Comparison of ENCODE assay signal across 18 mouse cellular contexts in the genomic region with DNA sequence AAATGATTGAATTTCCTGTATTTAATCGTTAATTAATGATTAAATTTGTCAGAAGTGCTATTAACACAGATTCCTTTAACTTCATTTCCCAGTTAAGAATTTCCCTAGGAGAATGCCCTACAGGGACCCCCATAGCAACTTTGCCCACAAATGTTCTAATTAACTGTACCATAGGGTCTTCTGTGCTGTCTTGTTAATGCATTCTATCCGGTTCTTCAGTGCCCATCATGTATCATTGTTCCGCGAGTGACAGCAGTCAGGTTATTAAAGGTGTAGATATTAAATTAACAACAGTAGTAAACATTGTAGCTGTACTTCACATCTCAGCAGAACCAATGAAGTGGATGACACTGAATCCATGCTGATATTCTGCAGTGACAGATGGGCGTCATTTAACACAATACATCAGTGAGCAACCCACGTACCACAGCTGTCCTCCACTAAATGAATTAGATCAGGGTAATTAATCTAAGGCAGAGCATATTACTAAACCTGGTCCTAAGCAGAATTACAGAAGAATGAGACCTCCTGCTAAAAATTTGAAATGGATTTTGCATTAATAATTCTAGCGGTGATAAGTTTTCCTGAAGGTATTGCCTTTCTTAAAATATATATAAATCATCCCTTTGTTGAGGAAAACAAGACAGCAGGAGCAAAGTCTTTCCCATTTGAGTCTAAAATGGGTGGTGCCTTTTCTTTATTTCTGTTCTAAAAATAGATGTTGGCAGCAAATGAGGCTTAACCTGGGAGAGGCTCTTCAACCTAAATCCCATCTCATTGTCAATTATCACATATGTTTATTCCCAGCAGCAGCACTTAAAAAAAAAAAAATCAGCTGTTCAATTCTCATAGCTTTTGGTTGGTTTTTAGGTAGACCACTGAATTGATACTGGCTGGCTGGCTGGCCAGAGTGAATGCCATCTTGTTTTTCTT.
DNase-seq lines count a peak whose midpoint lies in the region; ATAC-seq and TF ChIP-seq lines count a peak whose summit lies in the region.
"Had no signal": no experiment of that assay in that cellular context is flagged by ENCODE, and none has a peak within 500 bp of the region (broad histone marks: within the 10 kb centered on the region; RNA-seq: fewer than 3 reads in every experiment).

No protein-coding gene starts in this region.

- no peak for TF ChIP-seq CTCF in brain, embryonic 14.5 days (IDR thresholded peaks at IDR 0.05; ENCODE audit: borderline replicate concordance, extremely low read depth, insufficient read depth, insufficient read length)
- TF ChIP-seq CTCF in midbrain, postnatal 0 days (IDR thresholded peaks at IDR 0.05): no peak

- H3K4me2 ChIP-seq in forebrain, embryonic 11.5 days (ENCODE audit: low read depth, low read length, severe bottlenecking): no peak overlapping the region
- H3K4me2 ChIP-seq in midbrain, postnatal 0 days (ENCODE audit: low read depth, low read length, poor library complexity, severe bottlenecking): no peak overlapping the region
- H3K4me2 ChIP-seq: liver, embryonic 11.5 days had no signal

- no peaks in the 10 kb centered on the region for H3K4me1 ChIP-seq in forebrain, embryonic 11.5 days (replicated peaks; ENCODE audit: control insufficient read depth, insufficient read depth, low read length)
- H3K4me1 ChIP-seq in forebrain, embryonic 10.5 days: no peaks in the 10 kb centered on the region
- no peaks in the 10 kb centered on the region for H3K4me1 ChIP-seq in midbrain, postnatal 0 days (ENCODE audit: insufficient read depth, low read length)
- H3K4me1 ChIP-seq: megakaryocyte, embryonic 14.5 days had no signal

- no peak overlapping the region for H3K27ac ChIP-seq in forebrain, embryonic 11.5 days (ENCODE audit: low read depth, low read length)
- H3K27ac ChIP-seq in forebrain, embryonic 10.5 days: no peak overlapping the region
- H3K27ac ChIP-seq in midbrain, postnatal 0 days (ENCODE audit: low read depth, low read length): no peak overlapping the region

- no peak overlapping the region for H3K9ac ChIP-seq in forebrain, embryonic 11.5 days (ENCODE audit: low read length)
- H3K9ac ChIP-seq in midbrain, postnatal 0 days (replicated peaks; ENCODE audit: low read length, poor library complexity, severe bottlenecking): no peak overlapping the region

- intact Hi-C loops in heart, postnatal 14 days (cut with DNase I): no loop called here

- TF ChIP-seq POLR2A in brain, embryonic 14.5 days (IDR thresholded peaks at IDR 0.05; ENCODE audit: borderline replicate concordance, extremely low read depth, insufficient read depth, insufficient read length, poor library complexity, severe bottlenecking): no peak

- peak; percentile 82 for ATAC-seq in forebrain, embryonic 11.5 days (replicated peaks; ENCODE audit: low FRiP score)
- ATAC-seq in midbrain, postnatal 0 days (ENCODE audit: low FRiP score): no peak
- ATAC-seq: lung, postnatal 0 days had no signal

- H3K36me3 ChIP-seq in forebrain, embryonic 11.5 days (ENCODE audit: control insufficient read depth, insufficient read depth, low read length): no peaks in the 10 kb centered on the region
- no peaks in the 10 kb centered on the region for H3K36me3 ChIP-seq in forebrain, embryonic 10.5 days (replicated peaks)
- H3K36me3 ChIP-seq in midbrain, postnatal 0 days (ENCODE audit: insufficient read depth, low read length): no peaks in the 10 kb centered on the region

- no peaks in the 10 kb centered on the region for H3K9me3 ChIP-seq in forebrain, embryonic 11.5 days (ENCODE audit: control insufficient read depth, low read length)
- H3K9me3 ChIP-seq in forebrain, embryonic 10.5 days: no peaks in the 10 kb centered on the region
- H3K9me3 ChIP-seq in midbrain, postnatal 0 days (ENCODE audit: low read length): no peaks in the 10 kb centered on the region
- H3K9me3 ChIP-seq: megakaryocyte, embryonic 14.5 days had no signal

- 79% methylated on average over 7 of the region's 7 CpGs for WGBS in forebrain, embryonic 11.5 days
- whole genome bisulfite sequencing in forebrain, embryonic 10.5 days: 88% methylated on average over 7 of the region's 7 CpGs
- WGBS in midbrain, postnatal 0 days: 64% methylated on average over 7 of the region's 7 CpGs

- H3K4me3 ChIP-seq in forebrain, embryonic 11.5 days (ENCODE audit: low read depth, low read length): no peak overlapping the region
- H3K4me3 ChIP-seq in forebrain, embryonic 10.5 days: no peak overlapping the region
- H3K4me3 ChIP-seq in midbrain, postnatal 0 days (ENCODE audit: low read depth, low read length): no peak overlapping the region
- H3K4me3 ChIP-seq: megakaryocyte, embryonic 14.5 days had no signal

- no peak for DNase-seq in forebrain, embryonic 11.5 days (ENCODE audit: low spot score)
- DNase-seq in forebrain, embryonic 10.5 days (ENCODE audit: extremely low spot score, low spot score): no peak
- DNase-seq in brain, embryonic 14.5 days (ENCODE audit: low read depth): peak; percentile 68
- peak; percentile 26 to 80 for DNase-seq in layer of hippocampus, adult 18-20 months (ENCODE audit: low spot score in 2 of 2)
- DNase-seq in midbrain, postnatal 0 days (ENCODE audit: low spot score): peak; percentile 59
- no peak for DNase-seq in ovary, postnatal 36 days (ENCODE audit: low spot score)
- DNase-seq in heart, postnatal 14 days: no peak
- DNase-seq in kidney, adult 8-10 months: no peak
- DNase-seq: adrenal gland, adult 8-10 months; B cell, adult 2 months; cerebellum, postnatal 25 days; heart, adult 18-20 months; kidney, adult 11 months; kidney, postnatal 36 days; right cerebral cortex, postnatal 25 days had no signal

- no peaks in the 10 kb centered on the region for H3K27me3 ChIP-seq in forebrain, embryonic 11.5 days (ENCODE audit: control insufficient read depth, insufficient read depth, low read length)
- no peaks in the 10 kb centered on the region for H3K27me3 ChIP-seq in forebrain, embryonic 10.5 days (ENCODE audit: poor library complexity, severe bottlenecking)
- no peaks in the 10 kb centered on the region for H3K27me3 ChIP-seq in midbrain, postnatal 0 days (ENCODE audit: insufficient read depth, low read length)
- H3K27me3 ChIP-seq: megakaryocyte, embryonic 14.5 days had no signal

Comparison
In these comparisons a context has a peak if more than half of its experiments do, and no peak if none do; other contexts are left out.
1. DNase-seq: peak in brain, embryonic 14.5 days (single experiment), layer of hippocampus, adult 18-20 months (2 of 2) and midbrain, postnatal 0 days (single experiment); none in forebrain, embryonic 11.5 days (single experiment), forebrain, embryonic 10.5 days (single experiment), ovary, postnatal 36 days (single experiment), heart, postnatal 14 days (0 of 2) and kidney, adult 8-10 months (0 of 2).